Mouse (Mus musculus) kidney, postnatal 10 days (tissue): ENCODE results near the gene Ikzf3.
A peak's percentile ranks its signal among the peaks of the same experiment; 100 is the strongest.

Source experiments
- DNase-seq: peaks from one replicate; pipeline ENCODE4 v3.0.0; 2021; ENCODE audit warnings: mixed read lengths

Ikzf3 gene

GRCm38 (mm10) chr11:98445238-98445637 lies 100.6 kb downstream of the Ikzf3 start:
- DNase-seq, result peak; percentile 40

DNA sequence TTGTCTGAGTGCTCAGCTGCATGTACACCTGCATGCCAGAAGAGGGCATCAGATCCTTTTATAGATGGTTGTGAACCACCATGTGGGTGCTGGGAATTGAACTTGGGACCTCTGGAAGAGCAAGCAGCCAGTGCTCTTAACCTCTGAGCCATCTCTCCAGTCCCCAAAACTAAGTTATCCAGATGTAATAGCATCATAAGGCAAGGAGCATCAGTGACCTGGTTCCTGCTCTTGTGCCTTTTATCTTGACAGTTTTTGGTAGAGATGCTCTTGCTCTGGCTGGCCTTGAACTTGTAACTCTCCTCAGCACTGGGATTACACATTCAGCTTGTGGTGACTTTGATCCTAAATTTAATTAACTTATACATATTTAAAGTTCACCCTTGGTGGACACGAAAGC lies 102.1 kb downstream of the Ikzf3 start:
- no peak for DNase-seq

- DNase-seq, result peak; percentile 99
Measured at GRCm38 (mm10) chr11:98438331-98439158, 107.3 kb downstream of the Ikzf3 start, which contains the start of gene Mien1. Gene Mien1 (minus strand): TSS chr11:98438991.

- DNase-seq, result no peak
Measured at GRCm38 (mm10) chr11:98437441-98437840, 108.4 kb downstream of the Ikzf3 start.

GRCm38 (mm10) chr11:98435723-98436122 lies 110.1 kb downstream of the Ikzf3 start:
- no peak for DNase-seq

DNA sequence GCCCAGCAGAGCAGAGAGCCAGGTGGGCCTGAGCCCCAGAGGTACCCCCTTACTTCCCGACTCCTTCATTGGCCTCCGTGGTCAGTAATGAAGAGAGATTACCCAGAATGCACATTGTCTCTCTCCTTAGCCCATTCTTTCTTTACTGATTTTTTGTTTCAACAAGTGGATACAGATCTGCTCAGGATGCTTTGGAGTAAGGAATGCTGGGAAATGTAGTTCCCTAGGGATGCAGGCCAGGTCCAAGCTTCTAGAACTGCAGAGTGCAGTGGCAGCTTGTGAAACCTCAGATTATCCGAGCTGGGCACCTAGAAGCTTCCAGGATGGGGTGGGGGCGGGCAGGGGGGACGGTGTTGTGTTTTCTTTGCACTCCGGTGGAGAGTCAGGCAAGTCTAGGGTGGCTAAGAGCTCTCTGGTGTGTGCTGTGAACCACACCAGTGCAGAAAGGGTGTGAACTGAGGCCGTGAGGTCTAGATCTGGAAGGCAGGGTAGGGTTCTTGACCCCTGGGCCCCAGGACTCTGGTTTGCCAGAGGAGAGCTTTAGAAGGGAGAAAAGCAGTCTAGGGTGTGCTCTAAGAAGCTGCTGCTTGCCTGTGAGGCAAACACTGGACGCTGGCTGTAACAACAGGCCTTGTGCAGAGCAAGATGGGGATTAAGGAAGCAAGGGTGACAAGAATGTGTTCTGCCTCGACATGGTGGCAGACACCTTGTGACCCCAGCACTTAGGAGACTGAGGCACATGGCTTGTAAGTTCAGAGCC lies 113.9 kb downstream of the Ikzf3 start:
- no peak for DNase-seq

DNA sequence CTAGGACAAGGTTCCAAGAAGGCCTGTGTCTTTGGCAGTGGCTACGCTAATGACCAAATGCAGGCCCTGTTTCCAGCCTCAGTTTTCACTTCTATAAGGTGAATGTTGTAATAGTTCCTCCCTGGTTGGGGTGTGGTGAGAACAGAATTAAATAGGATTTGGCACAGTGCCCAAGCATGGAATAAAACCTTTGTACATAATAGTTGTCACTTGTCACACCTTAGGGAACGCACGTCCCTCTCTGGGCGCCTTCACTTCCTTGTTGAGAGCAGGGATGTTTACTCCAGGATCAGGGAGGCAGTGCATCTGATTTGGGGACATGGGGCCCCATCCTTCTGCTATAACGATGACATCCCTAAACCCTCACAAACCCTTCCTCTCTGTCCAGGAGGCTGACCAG lies 117.4 kb downstream of the Ikzf3 start:
- DNase-seq, result no peak

- DNase-seq, result peak; percentile 27
Measured at GRCm38 (mm10) chr11:98426592-98426991, 119.2 kb downstream of the Ikzf3 start.

DNA sequence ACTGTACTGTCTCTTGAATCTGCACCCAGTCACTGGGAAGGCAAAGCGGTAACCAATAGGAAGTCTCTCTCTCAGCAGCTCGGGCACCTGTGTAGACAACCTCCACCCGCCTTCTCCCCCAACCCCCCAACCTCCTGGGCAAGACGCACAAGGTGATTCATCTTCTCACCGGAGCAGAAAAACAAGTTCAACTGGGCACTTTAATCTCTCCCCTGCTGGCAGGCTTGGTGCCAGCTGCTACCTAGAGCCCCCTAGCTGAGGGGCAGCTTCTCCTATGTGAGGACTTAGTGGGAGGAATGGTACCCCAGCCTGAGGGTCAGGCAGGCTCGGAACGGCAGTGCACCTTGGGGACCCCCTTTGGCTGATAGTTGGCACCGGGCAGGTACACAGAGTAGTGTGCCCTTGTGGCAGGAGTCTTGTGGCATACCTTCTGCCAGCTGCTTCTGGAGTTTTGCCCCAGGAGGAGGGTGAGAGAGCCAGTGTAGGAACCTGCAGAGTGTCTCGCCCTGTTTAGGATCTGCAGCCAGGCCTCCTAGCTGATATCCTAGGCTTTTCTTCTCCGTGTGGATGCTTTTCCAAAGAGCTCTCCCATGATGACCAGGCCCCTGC lies 126.8 kb downstream of the Ikzf3 start:
- peak; percentile 69 for DNase-seq

GRCm38 (mm10) chr11:98418273-98418672 lies 127.6 kb downstream of the Ikzf3 start:
- no peak for DNase-seq

GRCm38 (mm10) chr11:98417074-98417473 lies 128.8 kb downstream of the Ikzf3 start:
- DNase-seq, result no peak
